Mouse (Mus musculus): Measurements from ENCODE around the gene BC147527.
"Not testable (repeated sequence)": the region's sequence is repeated elsewhere in the genome, so short reads cannot be mapped to it uniquely, and the experiment has no call there.

BC147527 gene

GRCm38 (mm10) chr13:120299991-120300442, at the start of gene BC147527:
TSS of gene BC147527 (plus strand) at chr13:120300392.
- DNase-seq: no peak

- not testable (repeated sequence) for DNase-seq
Observed at GRCm38 (mm10) chr13:120251208-120251924, 48.8 kb upstream of the BC147527 start.

DNA sequence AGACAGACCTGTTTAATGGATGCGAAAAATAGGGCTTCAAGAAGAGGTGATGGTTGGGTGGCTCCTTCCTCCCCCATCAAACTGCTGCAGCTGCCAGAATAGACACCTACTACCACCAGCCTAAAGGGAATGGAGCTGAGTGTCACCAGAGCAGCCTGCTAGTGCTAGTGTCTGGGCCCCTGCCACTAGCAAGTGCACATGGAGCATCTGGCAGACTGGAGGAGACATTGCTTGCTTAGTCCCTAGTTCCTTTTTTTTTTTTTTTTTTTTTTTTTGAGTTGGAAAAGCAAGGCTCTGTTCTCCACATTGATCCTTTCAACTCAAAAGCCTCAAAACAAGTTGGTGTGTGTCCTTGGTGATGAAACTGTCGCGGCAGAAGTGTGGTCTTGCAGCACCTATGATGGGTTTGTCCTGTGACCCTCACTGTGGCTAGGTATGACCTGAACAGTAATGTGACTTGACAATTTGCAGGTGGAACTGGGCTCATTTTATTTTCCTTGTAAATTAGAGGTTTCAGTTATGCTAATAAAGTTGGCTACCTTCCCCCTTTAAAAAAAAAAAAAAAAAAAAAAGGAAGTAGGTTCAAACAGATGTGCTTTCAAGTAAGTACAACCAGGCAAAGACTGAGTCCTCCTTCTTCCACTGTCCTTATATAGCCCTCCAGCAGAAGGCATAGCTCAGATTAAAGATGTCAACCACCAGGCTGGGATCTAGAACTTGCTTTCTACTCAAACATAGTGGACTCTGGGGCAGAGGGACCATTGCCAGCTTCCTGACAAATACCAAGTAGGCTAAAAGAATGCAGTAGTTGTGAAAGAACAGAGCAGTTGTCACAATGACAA, 41.2 kb upstream of the BC147527 start:
- not testable (repeated sequence) for DNase-seq

DNA sequence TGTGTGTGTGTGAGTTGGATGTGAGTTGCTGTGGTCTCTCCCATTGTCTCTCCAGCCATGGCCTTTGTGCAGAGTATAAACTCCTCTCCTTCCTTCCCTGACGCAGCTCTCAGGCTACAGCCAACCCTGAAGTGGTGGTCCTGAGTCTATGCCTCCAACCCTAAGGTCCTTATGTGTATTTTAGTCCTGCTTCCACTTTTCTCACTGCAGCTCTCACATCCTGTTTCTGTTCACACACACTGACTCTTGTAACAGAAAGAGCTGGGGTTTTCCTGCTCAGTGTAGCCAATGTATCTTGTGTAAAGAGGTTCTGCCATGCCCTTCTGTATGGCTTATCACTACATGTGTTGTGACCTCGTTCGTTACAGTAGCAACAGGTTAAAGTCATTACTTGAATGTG, 40.5 kb upstream of the BC147527 start:
- DNase-seq: not testable (repeated sequence)

DNA sequence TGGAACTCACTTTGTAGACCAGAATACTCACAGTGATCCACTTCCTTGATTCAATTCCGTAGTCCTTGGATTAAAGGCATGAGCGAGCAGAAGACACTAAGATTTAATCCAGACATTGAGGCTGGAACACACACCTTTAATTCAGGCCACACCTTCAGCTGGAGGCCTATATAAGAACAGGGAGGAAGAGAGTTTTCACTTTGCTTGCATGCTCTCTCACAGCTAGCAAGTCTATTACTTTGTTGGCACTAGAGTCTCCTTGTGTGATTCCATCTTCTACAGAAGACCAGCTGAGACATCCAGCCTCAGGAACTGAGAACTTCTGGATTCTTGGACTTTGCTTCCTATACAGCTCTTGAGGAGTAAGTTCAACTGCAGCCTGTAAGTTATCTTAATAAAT, 37.3 kb upstream of the BC147527 start, which contains the start of gene AF067061:
TSS of gene AF067061 (plus strand) at position 245 of the 400 bp plus-strand sequence.
- not testable (repeated sequence) for DNase-seq

GRCm38 (mm10) chr13:120277837-120278236, 22.4 kb upstream of the BC147527 start:
- DNase-seq: not testable (repeated sequence)

DNA sequence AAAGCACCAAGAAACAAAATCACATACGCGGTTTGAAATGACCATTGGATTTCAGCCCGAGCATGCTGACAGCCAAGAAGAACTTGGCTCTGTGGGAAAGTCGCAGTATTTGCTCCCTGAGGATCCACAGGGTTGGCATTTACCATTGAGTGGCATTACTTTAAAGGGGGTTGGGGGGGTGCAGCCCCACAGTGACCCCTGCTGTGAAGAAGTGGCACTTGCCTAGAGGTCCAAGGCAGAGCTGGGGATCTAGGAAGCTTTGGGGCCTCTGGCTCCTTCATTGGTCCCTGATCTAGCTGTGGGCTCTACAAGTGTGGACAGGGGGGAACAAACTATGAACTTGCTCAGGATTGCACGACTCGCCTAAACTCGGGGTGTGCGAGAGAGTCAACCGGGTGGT, 21.4 kb upstream of the BC147527 start:
- DNase-seq: no peak

DNA sequence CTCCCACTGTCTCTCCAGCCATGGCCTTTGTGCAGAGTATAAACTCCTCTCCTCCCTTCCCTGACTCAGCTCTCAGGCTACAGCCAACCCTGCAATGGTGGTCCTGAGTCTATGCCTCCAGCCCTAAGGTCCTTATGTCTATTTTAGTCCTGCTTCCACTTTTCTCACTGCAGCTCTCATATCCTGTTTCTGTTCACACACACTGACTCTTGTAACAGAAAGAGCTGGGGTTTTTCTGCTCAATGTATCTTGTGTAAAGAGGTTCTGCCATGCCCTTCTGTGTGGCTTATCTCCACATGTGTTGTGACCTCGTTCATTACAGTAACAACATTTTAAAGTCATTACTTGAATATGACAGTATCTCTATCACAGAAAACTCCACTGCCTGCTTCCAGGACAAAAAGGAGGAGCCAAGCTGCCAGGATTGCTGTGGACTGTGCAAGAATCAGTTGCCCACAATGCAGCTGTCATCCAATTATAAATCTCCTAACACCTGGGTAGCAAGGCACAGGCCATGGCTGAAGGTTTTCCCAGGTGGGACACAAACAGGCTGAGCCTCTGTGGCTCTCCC, 783 bp upstream of the BC147527 start:
- DNase-seq: no peak

DNA sequence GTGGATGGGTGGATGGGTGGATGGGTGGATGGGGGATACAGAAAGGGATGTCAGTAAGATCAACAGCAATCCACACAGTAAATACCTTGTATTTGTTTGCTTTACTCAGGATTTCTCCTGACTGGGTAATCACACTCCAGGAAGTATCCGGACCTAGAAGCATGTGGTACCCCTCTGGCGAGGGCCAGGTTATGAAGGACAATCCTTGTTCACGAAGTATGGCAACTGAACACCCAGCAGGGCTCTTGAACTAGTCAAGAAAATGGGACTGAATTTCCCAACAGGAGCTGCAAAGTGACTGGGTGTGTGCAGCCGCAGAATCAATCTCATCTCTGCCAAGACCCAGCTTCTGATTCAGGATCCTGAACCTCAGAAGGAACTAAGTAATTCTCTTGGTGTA, 661 bp downstream of the BC147527 start:
- DNase-seq: no peak

GRCm38 (mm10) chr13:120310749-120311148, 10.6 kb downstream of the BC147527 start:
- no peak for DNase-seq

DNA sequence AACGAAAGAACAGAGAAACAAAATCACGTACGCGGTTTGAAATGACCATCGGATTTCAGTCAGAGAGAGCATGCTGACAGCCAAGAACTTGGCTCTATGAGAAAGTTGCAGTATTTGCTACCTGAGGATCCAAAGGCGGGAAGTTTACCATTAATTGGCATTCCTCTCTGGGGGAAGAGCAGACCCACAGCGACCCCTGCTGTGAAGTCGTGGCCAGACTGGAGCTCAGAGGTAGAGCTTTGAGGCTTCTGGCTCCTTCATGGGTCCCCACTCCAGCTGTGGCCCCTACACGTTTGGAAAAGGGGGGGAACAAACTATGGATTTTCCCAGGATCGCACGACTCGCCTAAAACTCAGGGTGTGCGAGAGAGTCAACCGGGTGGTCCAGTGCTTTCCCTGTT, 13.4 kb downstream of the BC147527 start:
- DNase-seq: no peak

DNA sequence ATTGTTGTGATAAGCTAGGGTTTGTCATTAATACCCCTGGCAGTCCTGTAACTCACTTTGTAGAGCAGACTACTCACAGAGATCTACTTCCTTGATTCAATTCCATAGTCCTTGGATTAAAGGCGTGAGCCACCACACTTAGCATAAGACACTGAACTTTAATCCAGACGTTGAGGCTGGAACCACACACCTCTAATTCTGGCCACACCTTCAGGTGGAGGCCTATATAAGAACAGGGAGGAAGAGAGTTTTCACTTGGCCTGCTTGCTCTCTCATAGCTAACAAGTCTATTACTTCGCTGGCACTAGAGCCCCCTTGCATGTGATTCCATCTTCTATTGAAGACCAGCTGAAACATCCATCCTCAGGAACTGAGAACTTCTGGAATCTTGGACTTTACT, 16.4 kb downstream of the BC147527 start, which contains the start of gene Tcstv3:
TSS of gene Tcstv3 (plus strand) at position 301 of the 400 bp plus-strand sequence.
- DNase-seq: not testable (repeated sequence)

- DNase-seq: no peak
Observed at GRCm38 (mm10) chr13:120320183-120320582, 20.0 kb downstream of the BC147527 start.

- DNase-seq: no peak
Observed at GRCm38 (mm10) chr13:120320721-120321120, 20.5 kb downstream of the BC147527 start.
